13 mouse cellular contexts compared by ENCODE assay signal in genomic region chr12:112769031-112769430, GRCm38 (mm10). TPM values are rescaled to one million over a fixed set of nuclear protein-coding genes. Genes with fewer than 3 reads are reported as not detected.
DNase-seq lines count a peak whose midpoint lies in the region; ATAC-seq and TF ChIP-seq lines count a peak whose summit lies in the region.
"Had no signal": no experiment of that assay in that cellular context is flagged by ENCODE, and none has a peak within 500 bp of the region (broad histone marks: within the 10 kb centered on the region; RNA-seq: fewer than 3 reads in every experiment).

No protein-coding gene starts in this region.

- TF ChIP-seq CTCF in liver, embryonic 14.5 days (IDR thresholded peaks at IDR 0.05; ENCODE audit: low read depth), result no peak

- ATAC-seq in embryonic facial prominence, embryonic 14.5 days (ENCODE audit: low read depth), result no peak
- ATAC-seq in liver, embryonic 14.5 days (ENCODE audit: insufficient read depth), result no peak
- no peak for ATAC-seq in erythroid progenitor cell, adult 5-6 weeks (replicated peaks; ENCODE audit: low FRiP score, poor library complexity, severe bottlenecking)
- ATAC-seq: activated CD4-positive, CD25-positive, alpha-beta regulatory T cell, adult 4 months; inflammation-experienced regulatory T-cells, adult 6 months; liver, embryonic 12.5 days; midbrain, embryonic 16.5 days had no signal

- no peak overlapping the region for H3K4me2 ChIP-seq in embryonic facial prominence, embryonic 14.5 days (ENCODE audit: low read depth, low read length)
- no peak overlapping the region for H3K4me2 ChIP-seq in liver, embryonic 14.5 days (ENCODE audit: low read depth)
- H3K4me2 ChIP-seq: liver, embryonic 12.5 days had no signal

- WGBS in embryonic facial prominence, embryonic 14.5 days, result 81% methylated on average over 6 of the region's 6 CpGs
- WGBS in embryonic facial prominence, embryonic 10.5 days, result 85% methylated on average over 6 of the region's 6 CpGs
- WGBS in liver, embryonic 14.5 days (ENCODE audit: insufficient replicate concordance), result 41% methylated on average over 6 of the region's 6 CpGs

- no peak for TF ChIP-seq EP300 in liver, embryonic 14.5 days (IDR thresholded peaks at IDR 0.05; ENCODE audit: low read depth)

- H3K27ac ChIP-seq in embryonic facial prominence, embryonic 14.5 days (replicated peaks; ENCODE audit: low read depth, low read length), result no peak overlapping the region; the same call in 1 of the 2 replicates
- no peak overlapping the region for H3K27ac ChIP-seq in embryonic facial prominence, embryonic 10.5 days (replicated peaks)
- no peak overlapping the region for H3K27ac ChIP-seq in liver, embryonic 14.5 days
- H3K27ac ChIP-seq: liver, embryonic 12.5 days had no signal

- H3K36me3 ChIP-seq in embryonic facial prominence, embryonic 14.5 days (ENCODE audit: control insufficient read depth, insufficient read depth, low read length), result no peaks in the 10 kb centered on the region
- H3K36me3 ChIP-seq in embryonic facial prominence, embryonic 10.5 days (replicated peaks), result no peaks in the 10 kb centered on the region
- no peaks in the 10 kb centered on the region for H3K36me3 ChIP-seq in liver, embryonic 14.5 days (replicated peaks; ENCODE audit: control insufficient read depth, insufficient read depth, low read depth)
- H3K36me3 ChIP-seq: liver, embryonic 12.5 days had no signal

- no peak overlapping the region for H3K4me3 ChIP-seq in embryonic facial prominence, embryonic 14.5 days (ENCODE audit: low read depth, low read length)
- H3K4me3 ChIP-seq in embryonic facial prominence, embryonic 10.5 days, result no peak overlapping the region
- H3K4me3 ChIP-seq in liver, embryonic 14.5 days (ENCODE audit: insufficient read depth in 1 of 2, low read depth in 2 of 2, low read length in 2 of 2), result no peak overlapping the region
- H3K4me3 ChIP-seq: liver, embryonic 12.5 days had no signal

- H3K27me3 ChIP-seq in embryonic facial prominence, embryonic 14.5 days (replicated peaks; ENCODE audit: control insufficient read depth, insufficient read depth, low read length), result no peaks in the 10 kb centered on the region
- H3K27me3 ChIP-seq in embryonic facial prominence, embryonic 10.5 days (replicated peaks; ENCODE audit: low read depth, poor library complexity, severe bottlenecking), result no peaks in the 10 kb centered on the region
- H3K27me3 ChIP-seq in liver, embryonic 14.5 days (ENCODE audit: control insufficient read depth, insufficient read depth, low read length), result no peaks in the 10 kb centered on the region

- peak; percentile 54 for DNase-seq in embryonic facial prominence, embryonic 14.5 days (ENCODE audit: low spot score)
- no peak for DNase-seq in embryonic facial prominence, embryonic 10.5 days (ENCODE audit: low spot score)
- peak in 2 of 3 experiments; percentile 12 to 15 for DNase-seq in liver, embryonic 14.5 days (ENCODE audit: low read depth in 3 of 3, low spot score in 3 of 3)
- DNase-seq in liver (no peak), 416B (ENCODE audit: low read depth) (peak; percentile 66), ZHBTc4 (ENCODE audit: low read depth, low spot score) (peak; percentile 71)
- no peak for DNase-seq in right cerebral cortex, postnatal 25 days
- DNase-seq: lung, postnatal 4 days had no signal

- no peak overlapping the region for H3K9ac ChIP-seq in embryonic facial prominence, embryonic 14.5 days (ENCODE audit: low read depth, low read length)
- no peak overlapping the region for H3K9ac ChIP-seq in liver, embryonic 14.5 days (replicated peaks)
- H3K9ac ChIP-seq: liver, embryonic 12.5 days had no signal

- no peaks in the 10 kb centered on the region for H3K9me3 ChIP-seq in embryonic facial prominence, embryonic 14.5 days (ENCODE audit: control insufficient read depth, low read length)
- no peaks in the 10 kb centered on the region for H3K9me3 ChIP-seq in embryonic facial prominence, embryonic 10.5 days
- H3K9me3 ChIP-seq in liver, embryonic 14.5 days (ENCODE audit: control insufficient read depth, low read length), result no peaks in the 10 kb centered on the region
- H3K9me3 ChIP-seq: liver, embryonic 12.5 days had no signal

- H3K4me1 ChIP-seq in embryonic facial prominence, embryonic 14.5 days (ENCODE audit: control insufficient read depth, insufficient read depth, low read length), result no peaks in the 10 kb centered on the region
- H3K4me1 ChIP-seq in embryonic facial prominence, embryonic 10.5 days, result peaks cover 6% of the 10 kb centered on the region; the same call in 1 of the 2 replicates
- no peaks in the 10 kb centered on the region for H3K4me1 ChIP-seq in liver, embryonic 14.5 days (replicated peaks; ENCODE audit: control insufficient read depth in 2 of 2, insufficient read depth in 2 of 2, low read length in 1 of 2)
- H3K4me1 ChIP-seq: liver, embryonic 12.5 days had no signal

RNA-seq across cellular contexts. Expression of gene Pld4, which starts 8.6 kb away (rescaled TPM):
- 12.8 and 13.0 TPM in 2 replicates for polyA plus RNA-seq in embryonic facial prominence, embryonic 14.5 days (2014; fragmentation: Nextera tagmentation; extraction: Ambion mirVana)
- polyA plus RNA-seq in embryonic facial prominence, embryonic 10.5 days (2016; fragmentation: Nextera tagmentation; extraction: Ambion mirVana), result 3.9 and 4.6 TPM in 2 replicates
- polyA plus RNA-seq in liver, embryonic 14.5 days (2012; rRNA removed), result 13.3 and 14.3 TPM in 2 replicates
- polyA plus RNA-seq in liver, embryonic 14.5 days (2014; fragmentation: Nextera tagmentation; extraction: Ambion mirVana), result 12.5 and 14.7 TPM in 2 replicates
- 20.1 and 29.9 TPM in 2 replicates for total RNA-seq in erythroid progenitor cell, adult 5-6 weeks (2015; ENCODE audit: low replicate concordance)
- total RNA-seq in erythroid progenitor cell, adult 5-6 weeks (2017; ENCODE audit: low replicate concordance), result 8.9 and 14.0 TPM in 2 replicates

RNA-seq across cellular contexts. Expression of gene Ahnak2, which starts 33.4 kb away (rescaled TPM):
- polyA plus RNA-seq in embryonic facial prominence, embryonic 14.5 days (2014; fragmentation: Nextera tagmentation; extraction: Ambion mirVana), result 5.9 and 8.3 TPM in 2 replicates
- polyA plus RNA-seq in embryonic facial prominence, embryonic 10.5 days (2016; fragmentation: Nextera tagmentation; extraction: Ambion mirVana), result 0.04 and 0.20 TPM in 2 replicates
- 0.06 and 0.10 TPM in 2 replicates for polyA plus RNA-seq in liver, embryonic 14.5 days (2012; rRNA removed)
- polyA plus RNA-seq in liver, embryonic 14.5 days (2014; fragmentation: Nextera tagmentation; extraction: Ambion mirVana), result 0.13 and 0.14 TPM in 2 replicates
- total RNA-seq in erythroid progenitor cell, adult 5-6 weeks (2015; ENCODE audit: low replicate concordance), result 0.36 TPM in 1 of 2 replicates, not detected in the other
- 0.64 TPM in 1 of 2 replicates, not detected in the other for total RNA-seq in erythroid progenitor cell, adult 5-6 weeks (2017; ENCODE audit: low replicate concordance)
- polyA plus RNA-seq: activated CD4-positive, CD25-positive, alpha-beta regulatory T cell, adult 4 months; inflammation-experienced regulatory T-cells, adult 6 months had no signal

RNA-seq across cellular contexts. Expression of gene Clba1, which starts 39.7 kb away (rescaled TPM):
- 6.6 and 7.1 TPM in 2 replicates for polyA plus RNA-seq in embryonic facial prominence, embryonic 14.5 days (2014; fragmentation: Nextera tagmentation; extraction: Ambion mirVana)
- polyA plus RNA-seq in embryonic facial prominence, embryonic 10.5 days (2016; fragmentation: Nextera tagmentation; extraction: Ambion mirVana), result 9.3 and 10.1 TPM in 2 replicates
- polyA plus RNA-seq in liver, embryonic 14.5 days (2012; rRNA removed), result 0.15 and 0.21 TPM in 2 replicates
- 0.25 and 0.40 TPM in 2 replicates for polyA plus RNA-seq in liver, embryonic 14.5 days (2014; fragmentation: Nextera tagmentation; extraction: Ambion mirVana)
- total RNA-seq in erythroid progenitor cell, adult 5-6 weeks (2015; ENCODE audit: low replicate concordance), result not detected in 2 replicates
- total RNA-seq in erythroid progenitor cell, adult 5-6 weeks (2017; ENCODE audit: low replicate concordance), result 0.51 TPM in 1 of 2 replicates, not detected in the other

RNA-seq across cellular contexts. Expression of gene Cep170b, which starts 48.8 kb away (rescaled TPM):
- 13.3 and 14.4 TPM in 2 replicates for polyA plus RNA-seq in embryonic facial prominence, embryonic 14.5 days (2014; fragmentation: Nextera tagmentation; extraction: Ambion mirVana)
- 9.7 and 10.6 TPM in 2 replicates for polyA plus RNA-seq in embryonic facial prominence, embryonic 10.5 days (2016; fragmentation: Nextera tagmentation; extraction: Ambion mirVana)
- 3.4 and 4.2 TPM in 2 replicates for polyA plus RNA-seq in liver, embryonic 14.5 days (2012; rRNA removed)
- 1.9 and 2.6 TPM in 2 replicates for polyA plus RNA-seq in liver, embryonic 14.5 days (2014; fragmentation: Nextera tagmentation; extraction: Ambion mirVana)
- 1.3 TPM in 1 of 2 replicates, not detected in the other for total RNA-seq in erythroid progenitor cell, adult 5-6 weeks (2015; ENCODE audit: low replicate concordance)
- not detected in 2 replicates for total RNA-seq in erythroid progenitor cell, adult 5-6 weeks (2017; ENCODE audit: low replicate concordance)

Comparison
In these comparisons a context has a peak if more than half of its experiments do, and no peak if none do; other contexts are left out.
1. DNase-seq: peak in embryonic facial prominence, embryonic 14.5 days (single experiment), liver, embryonic 14.5 days (2 of 3), 416B (single experiment) and ZHBTc4 (single experiment); none in embryonic facial prominence, embryonic 10.5 days (single experiment), liver (single experiment) and right cerebral cortex, postnatal 25 days (single experiment).